Mouse (Mus musculus) CH12.LX (cell line): ENCODE results near the gene Styx. TPM values are rescaled to one million over a fixed set of nuclear protein-coding genes. Genes with fewer than 3 reads are reported as not detected.

Experiments
- DNase-seq: peaks from one replicate; pipeline ENCODE4 v3.0.0-alpha.2; 2013; ENCODE audit errors: extremely low read depth
- H3K27ac ChIP-seq: 2 replicates; pipeline ENCODE4 v1.5.1; 2012; ENCODE audit warnings: low read depth, mild to moderate bottlenecking, control low read depth, moderate library complexity; ENCODE audit not compliant: insufficient read depth
- H3K27me3 ChIP-seq: replicated peaks from 2 replicates; pipeline ENCODE3; 2012; ENCODE audit warnings: inconsistent platforms
- H3K36me3 ChIP-seq, 2 experiments: replicated peaks in 1 of 2; 2 replicates each; pipeline versions ENCODE3 to v1.6.1; 2012; ENCODE audit warnings: inconsistent platforms in 1 of 2, low read length in 1 of 2, mild to moderate bottlenecking in 1 of 2, mixed read lengths in 1 of 2, moderate library complexity in 1 of 2; ENCODE audit not compliant: control insufficient read depth in 1 of 2, insufficient read depth in 1 of 2
- H3K4me1 ChIP-seq, 2 experiments: 2 replicates each; pipeline ENCODE4 v1.6.1; 2012; ENCODE audit warnings: inconsistent platforms in 1 of 2, moderate library complexity in 1 of 2; ENCODE audit not compliant: insufficient read depth in 2 of 2, control insufficient read depth in 1 of 2
- H3K4me2 ChIP-seq: 2 replicates; pipeline ENCODE4 v1.6.1; 2012; ENCODE audit warnings: low read depth, mild to moderate bottlenecking, control low read depth; ENCODE audit not compliant: poor library complexity, insufficient read depth, severe bottlenecking
- H3K4me3 ChIP-seq, 3 experiments: fragments of 150-350 bp in 1 of 3; sonication (generic) in 1 of 3; replicated peaks in 1 of 3; 2 replicates each; pipeline versions ENCODE3 to v1.5.1; 2011 to 2012; ENCODE audit warnings: low read depth in 2 of 3, low read length in 2 of 3, mild to moderate bottlenecking in 2 of 3, moderate library complexity in 2 of 3, control low read depth in 1 of 3, improper control_type of control experiment in 1 of 3, inconsistent platforms in 1 of 3, mixed read lengths in 1 of 3; ENCODE audit not compliant: poor library complexity in 1 of 3
- H3K79me2 ChIP-seq: replicated peaks from 2 replicates; pipeline ENCODE4 v1.6.1; 2012; ENCODE audit warnings: mild to moderate bottlenecking, moderate library complexity; ENCODE audit not compliant: control insufficient read depth, poor library complexity, insufficient read depth, severe bottlenecking; ENCODE audit errors: extremely low read depth
- H3K9ac ChIP-seq: 2 replicates; pipeline ENCODE4 v1.6.1; 2012; ENCODE audit warnings: low read depth, mild to moderate bottlenecking, control low read depth, moderate library complexity; ENCODE audit not compliant: insufficient read depth
- H3K9me3 ChIP-seq: replicated peaks from 2 replicates; pipeline ENCODE3; 2012; ENCODE audit warnings: low read length, inconsistent platforms, mixed read lengths
- CHD1 ChIP-seq: IDR thresholded peaks from 2 replicates; pipeline ENCODE4 v1.6.1; 2012; ENCODE audit warnings: low read depth, low read length, improper control_type of control experiment, inconsistent platforms
- ELF1 ChIP-seq: IDR thresholded peaks from 2 replicates; pipeline ENCODE4 v1.6.1; 2014; ENCODE audit warnings: low read depth, mild to moderate bottlenecking, inconsistent platforms, low read length, improper control_type of control experiment
- GABPA ChIP-seq: IDR thresholded peaks from 2 replicates; pipeline ENCODE4 v1.6.1; 2012; ENCODE audit warnings: low read depth, low read length, improper control_type of control experiment, inconsistent platforms; ENCODE audit not compliant: insufficient replicate concordance
- HCFC1 ChIP-seq: IDR thresholded peaks from 2 replicates; pipeline ENCODE4 v1.6.1; 2012; ENCODE audit warnings: low read depth, mild to moderate bottlenecking, inconsistent platforms, low read length, improper control_type of control experiment
- IRF4 ChIP-seq: IDR thresholded peaks from 2 replicates; pipeline ENCODE4 v1.6.1; 2014; ENCODE audit warnings: low read depth, mild to moderate bottlenecking, inconsistent platforms, low read length, improper control_type of control experiment
- JUN ChIP-seq: IDR thresholded peaks from 2 replicates; pipeline ENCODE4 v1.6.1; 2011; ENCODE audit warnings: low read depth, mild to moderate bottlenecking, low read length, improper control_type of control experiment, moderate library complexity; ENCODE audit not compliant: insufficient read depth
- JUND ChIP-seq: conservative IDR thresholded peaks from 2 replicates; pipeline ENCODE4 v1.6.1; 2011; ENCODE audit warnings: low read depth, low read length, improper control_type of control experiment
- MAZ ChIP-seq: IDR thresholded peaks from 2 replicates; pipeline ENCODE4 v1.6.1; 2012; ENCODE audit warnings: low read depth, mild to moderate bottlenecking, inconsistent platforms, low read length, improper control_type of control experiment, moderate library complexity
- MEF2A ChIP-seq: IDR thresholded peaks from 2 replicates; pipeline ENCODE4 v1.6.1; 2014; ENCODE audit warnings: low read depth, mild to moderate bottlenecking, inconsistent platforms, low read length, improper control_type of control experiment, borderline replicate concordance
- MXI1 ChIP-seq: IDR thresholded peaks from 2 replicates; pipeline ENCODE4 v1.6.1; 2011; ENCODE audit warnings: mild to moderate bottlenecking, low read depth, low read length, improper control_type of control experiment
- NRF1 ChIP-seq: IDR thresholded peaks from 2 replicates; pipeline ENCODE4 v1.6.1; 2014; ENCODE audit warnings: low read depth, mild to moderate bottlenecking, inconsistent platforms, low read length, improper control_type of control experiment, moderate library complexity
- POLR2A ChIP-seq: IDR thresholded peaks from 2 replicates; pipeline ENCODE4 v1.6.1; 2011; ENCODE audit warnings: low read depth, mild to moderate bottlenecking, improper control_type of control experiment, low read length
- SIN3A ChIP-seq: IDR thresholded peaks from 2 replicates; pipeline ENCODE4 v1.6.1; 2012; ENCODE audit warnings: low read length, improper control_type of control experiment, inconsistent platforms
- SMC3 ChIP-seq: IDR thresholded peaks from 2 replicates; pipeline ENCODE4 v1.6.1; 2011; ENCODE audit warnings: low read depth, low read length, improper control_type of control experiment
- TBP ChIP-seq: conservative IDR thresholded peaks from 2 replicates; pipeline ENCODE4 v1.6.1; 2011; ENCODE audit warnings: low read depth, low read length, improper control_type of control experiment
- TCF12 ChIP-seq: IDR thresholded peaks from 2 replicates; pipeline ENCODE4 v1.6.1; 2014; ENCODE audit warnings: low read depth, mild to moderate bottlenecking, inconsistent platforms, low read length, improper control_type of control experiment
- UBTF ChIP-seq: IDR thresholded peaks from 2 replicates; pipeline ENCODE4 v1.6.1; 2012; ENCODE audit warnings: low read depth, mild to moderate bottlenecking, inconsistent platforms, low read length, improper control_type of control experiment, moderate library complexity
- ZMIZ1 ChIP-seq: IDR thresholded peaks from 2 replicates; pipeline ENCODE4 v1.6.1; 2012; ENCODE audit warnings: low read depth, mild to moderate bottlenecking, inconsistent platforms, low read length, improper control_type of control experiment
- ZNF384 ChIP-seq: IDR thresholded peaks from 2 replicates; pipeline ENCODE4 v1.6.1; 2012; ENCODE audit warnings: low read depth, low read length, improper control_type of control experiment, inconsistent platforms
- dilution Hi-C: fragments of 300-500 bp; cut with MboI; formaldehyde crosslinking; loops from 2 replicates; pipeline ENCODE4 v1.14.3; 2020; ENCODE audit warnings: low sequenced_read_pairs; ENCODE audit not compliant: extremely low pct_unique_long_range_greater_than_20kb, extremely low pct_ligation_motif_present
- in situ Hi-C: fragments of 300-500 bp; cut with MboI; formaldehyde crosslinking; loops from 3 replicates; pipeline ENCODE4 v1.14.3; 2019; ENCODE audit warnings: low sequenced_read_pairs, low pct_ligation_motif_present, low pct_unique_long_range_greater_than_20kb, mixed read lengths
- polyA plus RNA-seq: library from polyadenylated mRNA; unstranded; fragments of >175 nt; gene quantifications from 2 replicates; pipeline ENCODE4 v1.2.1, GENCODE M21; 2012; ENCODE audit warnings: low read depth; ENCODE audit not compliant: insufficient read length
- total RNA-seq, 2 experiments: library from RNA; depleted of rRNA; stranded (reverse); fragments of 300-350 nt in 1 of 2; fragments of >200 nt in 1 of 2; gene quantifications; 2 replicates each; pipeline ENCODE4 v1.2.3; 2012 to 2014

Gene Styx
- total and polyA plus RNA-seq, 3 experiments = 15.7 to 41.2 (median 21.8) TPM

- dilution Hi-C loops = no loop called here
- H3K9me3 ChIP-seq = no peaks in the 10 kb centered on the region
- no peak overlapping the region for H3K27ac ChIP-seq
- no peak for TF ChIP-seq HCFC1
- TF ChIP-seq ZNF384 = no peak
- no peak for TF ChIP-seq MEF2A
- TF ChIP-seq MXI1 = no peak
- no peak for TF ChIP-seq GABPA
- no peak for TF ChIP-seq UBTF
- no peak for TF ChIP-seq ELF1
- no peak for TF ChIP-seq TCF12
- no peak for TF ChIP-seq CHD1
- no peak for TF ChIP-seq TBP
- no peak for TF ChIP-seq SIN3A
- TF ChIP-seq JUND = no peak
- H3K4me1 ChIP-seq = no peaks in the 10 kb centered on the region
- no peak overlapping the region for H3K9ac ChIP-seq
- no peaks in the 10 kb centered on the region for H3K79me2 ChIP-seq
- in situ Hi-C loops = no loop called here
- no peaks in the 10 kb centered on the region for H3K27me3 ChIP-seq
- no peaks in the 10 kb centered on the region for H3K36me3 ChIP-seq
- DNase-seq = no peak
- no peak overlapping the region for H3K4me3 ChIP-seq
- no peak overlapping the region for H3K4me2 ChIP-seq
Measured at GRCm38 (mm10) chr14:45446777-45447176, 95.9 kb downstream of the Styx start.

- no peaks in the 10 kb centered on the region for H3K36me3 ChIP-seq
- no peaks in the 10 kb centered on the region for H3K9me3 ChIP-seq
- H3K4me1 ChIP-seq = no peaks in the 10 kb centered on the region
- TF ChIP-seq NRF1 (0 out of 2 replicates have a peak, but pooled peaks have one; percentile 27), JUN (no peak)
- dilution Hi-C loops = no loop called here
- in situ Hi-C loops = no loop called here
- no peak overlapping the region for H3K4me2 ChIP-seq
- H3K79me2 ChIP-seq = no peaks in the 10 kb centered on the region
- no peaks in the 10 kb centered on the region for H3K27me3 ChIP-seq
- DNase-seq = no peak
- H3K27ac ChIP-seq = no peak overlapping the region
- H3K4me3 ChIP-seq = no peak overlapping the region
- no peak overlapping the region for H3K9ac ChIP-seq
Measured at GRCm38 (mm10) chr14:45451090-45451489, 100.2 kb downstream of the Styx start.

GRCm38 (mm10) chr14:45452148-45452547 lies 101.3 kb downstream of the Styx start:
- dilution Hi-C loops = no loop called here
- H3K9me3 ChIP-seq = no peaks in the 10 kb centered on the region
- TF ChIP-seq MAZ = no peak
- no peak for TF ChIP-seq TCF12
- TF ChIP-seq POLR2A = no peak
- TF ChIP-seq ZMIZ1 = no peak
- no peak for TF ChIP-seq IRF4
- no peak for TF ChIP-seq SMC3
- TF ChIP-seq ZNF384 = no peak

More at GRCm38 (mm10) chr14:45452148-45452547, 101.3 kb downstream of the Styx start:
- Histone ChIP-seq H3K4me1 (no peaks in the 10 kb centered on the region), H3K9ac (no peak overlapping the region), H3K27ac (no peak overlapping the region), H3K27me3 (no peaks in the 10 kb centered on the region), H3K4me2 (no peak overlapping the region), H3K4me3 (no peak overlapping the region), H3K36me3 (no peaks in the 10 kb centered on the region), H3K79me2 (no peaks in the 10 kb centered on the region)
- in situ Hi-C loops = no loop called here
- DNase-seq = no peak
